Mouse (Mus musculus) embryonic facial prominence, embryonic 10.5 days (tissue): Measurements from ENCODE around the gene Shroom3. TPM values are rescaled to one million over a fixed set of nuclear protein-coding genes. Genes with fewer than 3 reads are reported as not detected.

Experiments used
- DNase-seq: peaks from one replicate; pipeline ENCODE4 v3.0.0-alpha.2; 2017; ENCODE audit warnings: low spot score
- H3K27ac ChIP-seq: fragments of 300-500 bp; sonication (generic); replicated peaks from 2 replicates; pipeline ENCODE4 v1.5.1; 2016; ENCODE audit warnings: mild to moderate bottlenecking
- H3K27me3 ChIP-seq: fragments of 300-500 bp; sonication (generic); replicated peaks from 2 replicates; pipeline ENCODE4 v1.6.1; 2016; ENCODE audit warnings: low read depth, mild to moderate bottlenecking; ENCODE audit not compliant: poor library complexity, severe bottlenecking
- H3K36me3 ChIP-seq: fragments of 300-500 bp; sonication (generic); replicated peaks from 2 replicates; pipeline ENCODE4 v1.6.1; 2016; ENCODE audit warnings: mild to moderate bottlenecking, moderate library complexity
- H3K4me1 ChIP-seq: fragments of 300-500 bp; sonication (generic); 2 replicates; pipeline ENCODE4 v1.6.1; 2016
- H3K4me3 ChIP-seq: fragments of 300-500 bp; sonication (generic); 2 replicates; pipeline ENCODE4 v1.5.1; 2016; ENCODE audit warnings: mild to moderate bottlenecking, moderate library complexity
- H3K9me3 ChIP-seq: fragments of 300-500 bp; sonication (generic); 2 replicates; pipeline ENCODE4 v1.6.1; 2016; ENCODE audit warnings: mild to moderate bottlenecking
- whole genome bisulfite sequencing: fragments of 180-500 bp; shearing (Covaris S2); methylation state at CpG from one replicate; pipeline ENCODE4 v1.1.7; 2016; 5-methylcytosine and 5-hydroxymethylcytosine counted together
- polyA plus RNA-seq: library from polyadenylated mRNA; unstranded; fragments of >200 nt; fragmentation: Nextera tagmentation; extraction: Ambion mirVana; gene quantifications from 2 replicates; pipeline ENCODE4 v1.2.1, GENCODE M21; 2016

Gene Shroom3
- polyA plus RNA-seq, 1 experiment from 2014 or later = 4.8 TPM

DNA sequence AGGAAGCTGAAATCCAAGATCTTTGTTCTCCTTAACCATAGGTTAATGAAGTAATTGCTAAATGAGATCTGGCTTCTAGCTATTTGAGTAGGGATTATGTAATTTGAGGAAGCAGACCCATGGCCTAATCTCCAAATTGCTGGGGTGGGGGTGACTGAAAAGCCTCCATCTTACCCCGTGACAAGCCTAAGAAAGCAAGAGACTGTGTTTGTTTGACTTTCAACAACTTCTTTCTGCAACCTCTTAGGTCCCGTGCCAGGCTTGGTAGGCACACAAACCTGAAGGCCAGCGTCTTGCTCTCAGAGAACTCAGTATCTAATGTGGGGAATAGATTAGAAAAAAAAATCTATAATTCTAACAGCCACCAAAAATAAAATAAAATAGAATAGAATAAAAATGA is 138.1 kb downstream of the Shroom3 start:
- H3K27ac ChIP-seq = no peak overlapping the region; the same call in 1 of the 2 replicates
- no peaks in the 10 kb centered on the region for H3K36me3 ChIP-seq
- peaks cover 22% of the 10 kb centered on the region for H3K4me1 ChIP-seq
- H3K4me3 ChIP-seq = no peak overlapping the region
- H3K27me3 ChIP-seq = no peaks in the 10 kb centered on the region
- no peak for DNase-seq
- 42% methylated on average over 3 of the region's 3 CpGs for WGBS
- no peaks in the 10 kb centered on the region for H3K9me3 ChIP-seq

GRCm38 (mm10) chr5:92823495-92823894 is 140.3 kb downstream of the Shroom3 start:
- 83% methylated on average over 7 of the region's 7 CpGs for WGBS
- DNase-seq = no peak
- Histone ChIP-seq H3K9me3 (no peaks in the 10 kb centered on the region), H3K4me3 (no peak overlapping the region), H3K27me3 (no peaks in the 10 kb centered on the region), H3K36me3 (no peaks in the 10 kb centered on the region), H3K27ac (no peak overlapping the region), H3K4me1 (peaks cover 22% of the 10 kb centered on the region)

- Histone ChIP-seq H3K4me1 (peaks cover 22% of the 10 kb centered on the region), H3K9me3 (no peaks in the 10 kb centered on the region), H3K27ac (no peak overlapping the region), H3K27me3 (no peaks in the 10 kb centered on the region), H3K4me3 (no peak overlapping the region), H3K36me3 (no peaks in the 10 kb centered on the region)
- WGBS = 69% methylated on average over 10 of the region's 10 CpGs
- DNase-seq = no peak
Measured at GRCm38 (mm10) chr5:92824304-92825009, 141.2 kb downstream of the Shroom3 start.

- Histone ChIP-seq H3K36me3 (no peaks in the 10 kb centered on the region), H3K4me3 (no peak overlapping the region), H3K27me3 (no peaks in the 10 kb centered on the region), H3K4me1 (0 out of 2 replicates have a peak, but pooled peaks cover 2% of the 10 kb centered on the region), H3K9me3 (no peaks in the 10 kb centered on the region), H3K27ac (no peak overlapping the region)
- DNase-seq = no peak
- 75% methylated on average over 1 of the region's 1 CpGs for WGBS
Measured at GRCm38 (mm10) chr5:92830391-92830790, 147.2 kb downstream of the Shroom3 start.

DNA sequence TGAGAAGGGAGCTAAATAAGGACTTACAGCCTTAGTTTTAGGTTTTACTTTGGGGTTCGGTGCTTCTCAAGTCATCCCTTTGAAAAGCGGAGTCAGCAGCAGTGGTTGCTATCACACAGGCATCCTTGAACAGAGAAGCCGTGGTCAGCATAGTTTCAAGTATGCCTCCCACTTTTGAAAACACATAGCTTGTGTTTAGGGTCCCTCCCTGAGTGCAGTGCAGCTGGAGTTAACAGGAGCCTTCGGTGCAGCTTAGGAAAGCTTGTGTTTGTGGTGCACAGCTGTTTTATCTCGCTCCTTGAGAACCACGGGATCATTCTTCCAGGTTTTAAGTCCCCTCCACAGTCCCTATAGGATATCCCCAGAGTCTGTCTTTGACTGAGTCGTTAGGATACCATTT is 151.3 kb downstream of the Shroom3 start:
- 72% methylated on average over 7 of the region's 7 CpGs for WGBS
- peaks cover 3% of the 10 kb centered on the region; the same call in 1 of the 2 replicates for H3K36me3 ChIP-seq
- H3K27me3 ChIP-seq = no peaks in the 10 kb centered on the region
- peaks cover 3% of the 10 kb centered on the region; the same call in 1 of the 2 replicates for H3K9me3 ChIP-seq
- H3K27ac ChIP-seq = no peak overlapping the region
- peaks cover 4% of the 10 kb centered on the region; the same call in 1 of the 2 replicates for H3K4me1 ChIP-seq
- no peak overlapping the region for H3K4me3 ChIP-seq
- no peak for DNase-seq

DNA sequence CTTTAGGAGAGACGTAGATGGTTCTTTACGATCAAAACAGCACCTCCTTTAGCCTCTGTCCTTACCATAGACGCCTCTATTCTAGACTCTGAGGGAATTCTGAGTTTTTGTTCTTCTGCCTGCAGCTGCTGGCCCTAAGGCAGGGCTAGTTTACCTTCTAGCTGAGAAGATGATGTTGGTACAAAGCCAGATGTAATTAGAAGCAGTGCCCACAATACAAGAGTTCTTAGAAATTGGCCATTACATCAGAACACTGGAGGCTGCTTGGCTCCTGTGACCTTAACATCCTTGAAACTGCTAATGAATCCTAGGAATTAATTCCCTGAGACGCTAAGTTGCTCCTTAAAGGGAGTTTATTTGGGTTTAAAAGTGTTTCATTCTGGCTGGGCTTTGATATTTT is 154.1 kb downstream of the Shroom3 start:
- no peak overlapping the region for H3K4me3 ChIP-seq
- DNase-seq = no peak
- H3K4me1 ChIP-seq = peaks cover 10% of the 10 kb centered on the region
- H3K36me3 ChIP-seq = peaks cover 3% of the 10 kb centered on the region; the same call in 1 of the 2 replicates
- H3K27ac ChIP-seq = no peak overlapping the region
- peaks cover 3% of the 10 kb centered on the region; the same call in 1 of the 2 replicates for H3K9me3 ChIP-seq
- no peaks in the 10 kb centered on the region for H3K27me3 ChIP-seq
- WGBS = 84% methylated on average over 4 of the region's 4 CpGs

DNA sequence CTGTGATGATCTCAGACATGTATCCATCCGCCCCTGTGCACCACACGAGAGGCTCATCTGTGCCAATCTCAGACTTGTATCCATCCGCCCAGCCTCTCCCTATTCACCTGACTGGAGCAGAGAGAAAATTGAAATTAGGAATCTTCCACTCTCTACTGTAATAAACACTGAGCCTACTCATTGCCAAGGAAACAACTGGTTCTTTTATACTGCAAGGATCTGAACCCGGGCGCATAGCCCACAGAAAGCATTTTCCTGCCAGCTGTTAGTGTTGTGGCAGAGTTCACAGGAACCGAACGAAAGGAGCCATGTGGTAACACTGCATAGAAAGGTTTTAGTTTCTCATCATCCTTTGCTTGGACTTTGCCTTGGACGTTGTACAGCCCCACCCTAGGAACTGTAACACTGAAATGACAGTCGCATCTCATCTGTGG is 155.1 kb downstream of the Shroom3 start:
- Histone ChIP-seq H3K27ac (no peak overlapping the region), H3K36me3 (peaks cover 3% of the 10 kb centered on the region; the same call in 1 of the 2 replicates), H3K9me3 (peaks cover 3% of the 10 kb centered on the region; the same call in 1 of the 2 replicates), H3K4me1 (peaks cover 19% of the 10 kb centered on the region), H3K4me3 (no peak overlapping the region), H3K27me3 (no peaks in the 10 kb centered on the region)
- no peak for DNase-seq
- WGBS = 89% methylated on average over 9 of the region's 9 CpGs

DNA sequence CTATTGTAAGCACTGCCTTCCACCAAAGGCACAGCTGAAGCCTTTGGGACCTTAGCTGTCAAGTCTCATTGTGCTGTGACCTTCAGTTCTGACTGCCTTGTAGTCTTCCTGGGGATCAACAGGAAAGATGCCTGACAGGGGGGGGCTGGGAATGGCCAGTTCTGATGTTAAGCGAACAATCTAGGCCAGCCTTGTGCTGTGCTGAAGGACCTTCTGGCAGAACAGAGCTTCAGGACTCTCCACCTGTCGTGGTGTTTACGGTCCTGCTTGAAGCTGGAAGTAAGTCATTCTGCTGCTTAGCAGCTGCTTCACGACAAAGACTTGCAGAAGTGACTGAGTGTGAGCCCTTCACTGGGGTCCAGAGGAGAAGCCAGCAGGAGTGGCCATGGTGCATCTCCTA is 156.1 kb downstream of the Shroom3 start:
- H3K4me3 ChIP-seq = no peak overlapping the region
- H3K27me3 ChIP-seq = no peaks in the 10 kb centered on the region
- no peak for DNase-seq
- H3K36me3 ChIP-seq = peaks cover 3% of the 10 kb centered on the region; the same call in 1 of the 2 replicates
- no peak overlapping the region for H3K27ac ChIP-seq
- H3K9me3 ChIP-seq = peaks cover 3% of the 10 kb centered on the region; the same call in 1 of the 2 replicates
- peaks cover 29% of the 10 kb centered on the region for H3K4me1 ChIP-seq
- WGBS = 84% methylated on average over 4 of the region's 4 CpGs

GRCm38 (mm10) chr5:92841474-92841873 is 158.2 kb downstream of the Shroom3 start:
- Histone ChIP-seq H3K36me3 (peaks cover 8% of the 10 kb centered on the region; the same call in 1 of the 2 replicates), H3K27ac (no peak overlapping the region), H3K27me3 (no peaks in the 10 kb centered on the region), H3K4me3 (no peak overlapping the region), H3K4me1 (peaks cover 35% of the 10 kb centered on the region), H3K9me3 (peaks cover 3% of the 10 kb centered on the region; the same call in 1 of the 2 replicates)
- 79% methylated on average over 5 of the region's 5 CpGs for WGBS
- DNase-seq = no peak

GRCm38 (mm10) chr5:92842417-92842816 is 159.2 kb downstream of the Shroom3 start:
- Histone ChIP-seq H3K4me1 (peaks cover 35% of the 10 kb centered on the region), H3K4me3 (no peak overlapping the region), H3K36me3 (0 out of 2 replicates have a peak, but pooled peaks cover 5% of the 10 kb centered on the region), H3K27ac (no peak overlapping the region), H3K9me3 (no peaks in the 10 kb centered on the region), H3K27me3 (no peaks in the 10 kb centered on the region)
- no peak for DNase-seq
- 63% methylated on average over 8 of the region's 8 CpGs for WGBS

GRCm38 (mm10) chr5:92842881-92843280 is 159.6 kb downstream of the Shroom3 start:
- Histone ChIP-seq H3K27ac (no peak overlapping the region), H3K4me3 (no peak overlapping the region), H3K4me1 (peaks cover 35% of the 10 kb centered on the region), H3K9me3 (no peaks in the 10 kb centered on the region), H3K36me3 (0 out of 2 replicates have a peak, but pooled peaks cover 5% of the 10 kb centered on the region), H3K27me3 (no peaks in the 10 kb centered on the region)
- WGBS = 82% methylated on average over 3 of the region's 3 CpGs
- DNase-seq = no peak

DNA sequence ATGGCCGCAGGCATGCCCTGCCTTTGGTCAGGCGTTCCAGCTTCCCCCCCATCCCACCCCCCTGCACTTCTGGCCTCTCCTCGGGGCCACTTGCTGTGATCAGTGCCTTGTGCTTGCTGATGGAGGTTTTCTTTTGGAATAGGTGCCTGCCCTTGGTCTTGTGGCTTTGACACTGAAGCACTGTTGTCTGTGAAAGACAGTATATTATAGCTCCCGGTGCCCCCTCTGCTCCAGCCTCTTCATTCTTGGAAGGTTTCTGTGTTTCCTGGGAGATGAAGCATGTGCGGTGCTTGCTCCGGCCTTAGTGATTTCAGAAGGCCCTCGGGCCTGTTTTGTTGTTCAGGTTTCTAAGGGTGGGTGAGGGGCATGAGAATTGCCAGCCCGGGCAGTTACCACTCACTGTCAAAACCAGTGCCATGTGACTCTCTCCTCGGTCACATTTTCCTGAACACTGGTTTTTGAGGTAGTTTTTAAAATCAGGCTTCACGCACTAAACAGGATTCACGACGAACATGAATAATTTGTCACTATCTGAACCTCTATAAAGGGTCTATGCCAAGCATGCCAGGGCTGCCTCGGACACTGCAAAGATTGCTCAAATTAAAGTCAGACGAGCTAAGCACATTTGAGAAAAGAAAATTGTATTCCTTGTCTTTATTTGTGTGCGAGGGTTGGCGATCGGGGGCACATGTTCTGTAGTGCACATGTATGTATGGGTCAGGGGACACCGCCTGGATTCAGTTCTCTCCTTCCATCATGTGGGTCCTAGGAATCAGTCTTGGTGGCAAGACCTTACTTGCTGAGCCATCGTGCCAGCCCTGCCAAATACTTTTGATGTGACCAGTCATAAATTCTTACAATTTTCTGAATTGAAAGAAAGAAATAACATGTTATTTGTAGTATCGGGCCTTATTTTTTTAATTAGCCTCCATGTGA is 160.9 kb downstream of the Shroom3 start:
- H3K4me3 ChIP-seq = no peak overlapping the region
- DNase-seq = peak; percentile 27

More for the DNA sequence above, 160.9 kb downstream of the Shroom3 start:
- Histone ChIP-seq H3K27me3 (no peaks in the 10 kb centered on the region), H3K36me3 (0 out of 2 replicates have a peak, but pooled peaks cover 5% of the 10 kb centered on the region), H3K9me3 (no peaks in the 10 kb centered on the region), H3K27ac (peak overlapping the region; percentile 51; the same call in 1 of the 2 replicates), H3K4me1 (peaks cover 34% of the 10 kb centered on the region)
- 68% methylated on average over 20 of the region's 20 CpGs for WGBS
